Mouse (Mus musculus) forebrain, embryonic 14.5 days (tissue): Measurements from ENCODE around the gene Fgfr2. TPM values are rescaled to one million over a fixed set of nuclear protein-coding genes. Genes with fewer than 3 reads are reported as not detected.
A peak's percentile ranks its signal among the peaks of the same experiment; 100 is the strongest.

ENCODE experiments used
- ATAC-seq: fragments of 200-750 bp; cut with Nextera tagmentation; 2 replicates; pipeline ENCODE4 v1.8.0; 2017; ENCODE audit warnings: mild to moderate bottlenecking, moderate library complexity
- DNase-seq: peaks from one replicate; pipeline ENCODE4 v3.0.0-alpha.2; 2015; ENCODE audit warnings: low spot score
- H3K27ac ChIP-seq: fragments of 300-500 bp; sonication (generic); 2 replicates; pipeline ENCODE4 v1.5.1; 2014; ENCODE audit warnings: low read depth, mild to moderate bottlenecking, control low read depth, low read length, moderate library complexity
- H3K27me3 ChIP-seq: fragments of 300-500 bp; sonication (generic); replicated peaks from 2 replicates; pipeline ENCODE4 v1.6.1; 2014; ENCODE audit warnings: low read length, control low read depth, mixed read lengths; ENCODE audit not compliant: control insufficient read depth, insufficient read depth
- H3K36me3 ChIP-seq: fragments of 300-500 bp; sonication (generic); 2 replicates; pipeline ENCODE4 v1.6.1; 2014; ENCODE audit warnings: low read length, control low read depth; ENCODE audit not compliant: control insufficient read depth, insufficient read depth
- H3K4me1 ChIP-seq: fragments of 300-500 bp; sonication (generic); 2 replicates; pipeline ENCODE4 v1.6.1; 2014; ENCODE audit warnings: antibody characterized with exemption, low read length, control low read depth; ENCODE audit not compliant: control insufficient read depth, insufficient read depth
- H3K4me2 ChIP-seq: fragments of 300-500 bp; sonication (generic); 2 replicates; pipeline ENCODE4 v1.6.1; 2014; ENCODE audit warnings: mild to moderate bottlenecking, control low read depth, low read length
- H3K4me3 ChIP-seq: fragments of 300-500 bp; sonication (generic); 2 replicates; pipeline ENCODE4 v1.5.1; 2014; ENCODE audit warnings: low read depth, low read length, control low read depth
- H3K9ac ChIP-seq: fragments of 300-500 bp; sonication (generic); 2 replicates; pipeline ENCODE4 v1.6.1; 2014; ENCODE audit warnings: mild to moderate bottlenecking, low read length, control low read depth, moderate library complexity
- H3K9me3 ChIP-seq: fragments of 300-500 bp; sonication (generic); replicated peaks from 2 replicates; pipeline ENCODE4 v1.6.1; 2016; ENCODE audit warnings: low read length, control low read depth, mixed read lengths; ENCODE audit not compliant: control insufficient read depth
- WGBS: fragments of 180-500 bp; shearing (Covaris S2); extraction: QIAGEN DNeasy Blood & Tissue Kit; methylation state at CpG from one replicate; pipeline ENCODE4 v1.1.7; 2014; 5-methylcytosine and 5-hydroxymethylcytosine counted together
- polyA plus RNA-seq: library from polyadenylated mRNA; unstranded; fragments of >200 nt; fragmentation: Nextera tagmentation; extraction: Ambion mirVana; gene quantifications from 2 replicates; pipeline ENCODE4 v1.2.1, GENCODE M21; 2014

The Fgfr2 gene
- polyA plus RNA-seq, 1 experiment from 2014 or later = 35.9 TPM

DNA sequence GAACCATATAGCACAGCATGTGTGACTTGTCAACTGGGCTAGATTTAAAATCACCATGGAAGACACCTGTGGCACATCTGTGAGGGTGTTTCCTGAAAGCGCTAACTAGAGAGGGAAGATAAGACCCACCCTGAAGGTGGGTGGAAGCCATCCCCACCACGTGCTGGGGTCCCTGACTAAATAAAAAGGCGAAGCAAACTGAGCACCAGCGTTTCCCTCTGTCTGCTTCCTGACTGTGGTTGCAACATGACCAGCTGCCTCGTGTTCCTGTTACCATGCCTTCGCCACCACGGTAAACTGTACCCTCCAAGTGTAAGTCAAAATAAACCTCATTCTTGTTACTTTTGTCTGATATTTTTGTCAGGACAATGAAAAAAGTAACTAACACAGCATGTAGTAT, 819.2 kb downstream of the Fgfr2 start:
- Histone ChIP-seq H3K27me3 (no peaks in the 10 kb centered on the region), H3K27ac (no peak overlapping the region), H3K4me2 (no peak overlapping the region), H3K9ac (no peak overlapping the region), H3K9me3 (no peaks in the 10 kb centered on the region), H3K36me3 (no peaks in the 10 kb centered on the region), H3K4me3 (no peak overlapping the region), H3K4me1 (peaks cover 4% of the 10 kb centered on the region; the same call in 1 of the 2 replicates)
- ATAC-seq (no peak), DNase-seq (no peak)
- WGBS = 85% methylated on average over 7 of the region's 7 CpGs

- Histone ChIP-seq H3K4me3 (no peak overlapping the region), H3K9me3 (no peaks in the 10 kb centered on the region), H3K4me2 (no peak overlapping the region), H3K27ac (no peak overlapping the region), H3K4me1 (peaks cover 4% of the 10 kb centered on the region; the same call in 1 of the 2 replicates), H3K36me3 (no peaks in the 10 kb centered on the region), H3K9ac (no peak overlapping the region), H3K27me3 (no peaks in the 10 kb centered on the region)
- no peak for ATAC-seq
- WGBS = 86% methylated on average over 8 of the region's 8 CpGs
- no peak for DNase-seq
Measured at GRCm38 (mm10) chr7:132302508-132303241, 820.5 kb downstream of the Fgfr2 start.

DNA sequence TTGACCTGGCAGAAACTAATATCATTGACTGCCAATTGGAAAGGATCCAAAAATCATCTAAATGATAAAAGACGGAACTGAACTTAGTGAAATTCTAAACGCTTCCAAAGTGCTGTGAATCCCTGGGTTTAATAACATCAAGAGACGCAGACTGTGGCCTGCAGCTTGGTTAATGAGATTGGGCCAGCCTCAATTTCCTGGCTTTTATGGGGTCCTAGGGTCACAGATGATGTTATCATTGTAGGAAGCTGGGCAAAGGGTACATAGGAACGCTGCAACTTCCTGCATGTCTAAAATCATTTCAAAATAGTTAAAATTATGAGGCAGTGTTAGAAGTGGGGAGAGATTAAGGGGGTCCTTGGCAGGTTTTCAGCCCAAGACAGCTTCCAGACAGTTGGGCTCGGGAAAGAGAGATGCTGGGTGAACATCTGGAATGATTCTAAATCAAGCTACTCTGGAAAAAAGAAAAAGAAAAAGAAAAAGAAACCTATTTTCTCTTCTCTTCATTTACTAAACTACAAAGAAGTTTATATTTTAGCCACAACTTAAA, 823.4 kb downstream of the Fgfr2 start:
- ATAC-seq (no peak), DNase-seq (no peak)
- 73% methylated on average over 5 of the region's 5 CpGs for WGBS
- Histone ChIP-seq H3K36me3 (no peaks in the 10 kb centered on the region), H3K4me3 (no peak overlapping the region), H3K27ac (no peak overlapping the region), H3K9ac (no peak overlapping the region), H3K9me3 (no peaks in the 10 kb centered on the region), H3K4me1 (peaks cover 4% of the 10 kb centered on the region; the same call in 1 of the 2 replicates), H3K4me2 (no peak overlapping the region), H3K27me3 (no peaks in the 10 kb centered on the region)

GRCm38 (mm10) chr7:132298412-132298990, 824.6 kb downstream of the Fgfr2 start:
- Histone ChIP-seq H3K9ac (no peak overlapping the region), H3K9me3 (no peaks in the 10 kb centered on the region), H3K4me2 (no peak overlapping the region), H3K36me3 (no peaks in the 10 kb centered on the region), H3K4me3 (no peak overlapping the region), H3K27me3 (no peaks in the 10 kb centered on the region), H3K27ac (no peak overlapping the region), H3K4me1 (no peaks in the 10 kb centered on the region)
- no peak for ATAC-seq
- WGBS = 95% methylated on average over 7 of the region's 7 CpGs
- no peak for DNase-seq

DNA sequence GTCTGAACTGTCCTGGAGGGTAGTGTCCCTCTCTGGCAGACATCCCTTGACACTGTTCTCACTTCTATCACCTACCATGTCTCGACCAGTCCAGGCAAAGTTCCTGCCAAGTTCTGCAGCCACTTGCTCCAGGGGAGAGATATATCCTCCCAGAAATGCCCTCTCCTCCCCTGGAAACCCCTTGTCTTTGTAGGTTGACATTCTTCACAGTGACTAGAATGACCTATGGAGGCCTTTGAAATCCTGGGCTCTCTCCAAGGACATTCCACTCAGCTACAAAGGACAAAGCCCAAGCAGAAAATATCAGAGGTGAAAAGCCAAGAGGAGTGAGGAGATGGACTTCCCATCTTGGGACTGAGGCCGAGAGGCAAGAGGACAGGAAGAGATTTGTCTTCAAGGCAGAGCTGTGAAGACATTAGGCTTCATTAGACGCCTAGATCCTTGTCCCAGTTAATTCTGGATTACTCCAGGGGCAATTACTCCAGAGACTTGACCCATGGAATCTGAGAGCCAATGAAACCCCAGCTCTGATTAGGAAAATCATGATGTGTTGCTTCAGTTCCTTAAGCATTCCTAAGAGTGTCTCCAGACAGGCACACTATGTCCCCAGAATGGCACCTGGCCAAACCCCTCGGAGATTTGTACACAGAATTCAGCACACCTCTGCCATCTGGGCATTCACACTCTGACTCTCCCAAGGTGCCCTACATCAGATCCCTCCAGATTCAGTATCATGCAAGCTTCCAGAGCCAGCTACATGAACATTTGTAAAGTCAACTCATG, 826.3 kb downstream of the Fgfr2 start:
- ATAC-seq = no peak
- DNase-seq = no peak
- Histone ChIP-seq H3K9me3 (no peaks in the 10 kb centered on the region), H3K9ac (no peak overlapping the region), H3K4me1 (no peaks in the 10 kb centered on the region), H3K4me2 (no peak overlapping the region), H3K4me3 (no peak overlapping the region), H3K27ac (no peak overlapping the region), H3K36me3 (no peaks in the 10 kb centered on the region), H3K27me3 (no peaks in the 10 kb centered on the region)
- 78% methylated on average over 4 of the region's 4 CpGs for WGBS

DNA sequence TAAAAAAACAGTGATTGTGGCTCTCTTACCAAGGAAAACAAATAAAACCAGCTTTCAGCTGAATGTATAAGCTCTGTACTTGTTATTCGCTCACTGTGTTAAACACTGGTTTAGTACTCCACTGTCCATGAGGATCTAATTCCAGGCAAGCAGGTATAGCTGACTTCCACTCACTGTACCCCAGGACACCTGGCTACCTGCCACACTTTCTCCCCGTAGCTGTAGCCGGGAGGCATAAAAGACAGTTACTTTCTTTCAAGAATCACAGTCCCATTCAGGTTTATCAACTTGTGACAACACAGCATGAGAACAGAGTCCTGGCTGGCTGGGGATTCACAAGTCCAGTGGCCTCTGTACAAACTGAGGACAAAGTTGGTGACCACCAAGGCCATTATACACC, 827.0 kb downstream of the Fgfr2 start:
- WGBS = 65% methylated on average over 3 of the region's 3 CpGs

GRCm38 (mm10) chr7:132287340-132287664, 835.8 kb downstream of the Fgfr2 start:
- Histone ChIP-seq H3K4me2 (no peak overlapping the region), H3K4me3 (no peak overlapping the region), H3K4me1 (peaks cover 45% of the 10 kb centered on the region), H3K36me3 (no peaks in the 10 kb centered on the region), H3K9me3 (no peaks in the 10 kb centered on the region), H3K27ac (peak overlapping the region; percentile 55; the same call in 1 of the 2 replicates), H3K27me3 (no peaks in the 10 kb centered on the region), H3K9ac (no peak overlapping the region)
- no peak for ATAC-seq
- DNase-seq = no peak
- WGBS = 80% methylated on average over 3 of the region's 3 CpGs

More for the DNA sequence above, 827.0 kb downstream of the Fgfr2 start:
- no peak overlapping the region for H3K9ac ChIP-seq
- H3K27me3 ChIP-seq = no peaks in the 10 kb centered on the region
- H3K9me3 ChIP-seq = no peaks in the 10 kb centered on the region
- no peak overlapping the region for H3K4me3 ChIP-seq
- no peak overlapping the region for H3K4me2 ChIP-seq
- ATAC-seq (no peak), DNase-seq (no peak)
- no peaks in the 10 kb centered on the region for H3K4me1 ChIP-seq
- no peaks in the 10 kb centered on the region for H3K36me3 ChIP-seq
- no peak overlapping the region for H3K27ac ChIP-seq

DNA sequence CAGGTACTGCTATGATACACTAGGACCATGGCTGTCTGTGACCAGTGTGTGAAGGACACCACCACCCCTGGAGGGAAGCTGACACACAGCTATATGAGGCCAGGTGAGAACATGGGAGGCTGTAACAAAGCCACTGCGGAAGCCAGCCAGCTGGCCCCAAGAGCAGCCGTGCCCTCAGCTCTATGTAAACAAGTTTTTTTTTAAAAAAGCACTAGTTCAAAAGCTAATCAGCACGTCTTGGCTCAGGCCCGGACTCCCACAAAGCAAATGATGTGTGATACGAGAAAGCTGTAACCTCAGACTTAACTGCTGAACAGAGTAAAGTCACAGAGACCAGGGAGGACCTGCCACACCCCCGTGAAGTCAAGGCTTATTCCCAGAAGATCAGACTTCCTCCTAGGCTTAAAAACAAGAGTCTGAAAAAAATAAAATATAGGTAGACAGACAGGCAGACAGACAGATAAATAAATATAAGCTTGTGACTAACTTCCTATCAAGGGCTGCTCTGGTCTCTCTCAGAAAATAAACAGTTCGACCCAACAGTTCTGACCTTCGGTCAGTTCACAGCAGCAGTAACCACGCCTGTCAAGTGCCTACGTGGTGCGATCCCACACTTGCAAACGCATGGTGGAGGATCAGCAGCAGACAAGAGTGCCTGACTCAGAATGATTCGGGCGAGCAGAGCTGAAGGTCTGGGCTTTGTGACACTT, 836.4 kb downstream of the Fgfr2 start:
- Histone ChIP-seq H3K27me3 (no peaks in the 10 kb centered on the region), H3K9ac (no peak overlapping the region), H3K9me3 (no peaks in the 10 kb centered on the region), H3K4me1 (peaks cover 46% of the 10 kb centered on the region), H3K4me2 (no peak overlapping the region), H3K36me3 (no peaks in the 10 kb centered on the region), H3K4me3 (no peak overlapping the region), H3K27ac (peak overlapping the region; percentile 94; the same call in 1 of the 2 replicates)
- no peak for ATAC-seq
- 56% methylated on average over 14 of the region's 14 CpGs for WGBS
- peak; percentile 24 for DNase-seq
